Mouse (Mus musculus): ENCODE data around the gene Sucnr1.
"Not testable (repeated sequence)": the region's sequence is repeated elsewhere in the genome, so short reads cannot be mapped to it uniquely, and the experiment has no call there.

Gene Sucnr1

GRCm38 (mm10) chr3:60081648-60082047 is at the start of gene Sucnr1:
Gene Sucnr1, plus strand, starts transcription at chr3:60081869.
- peak; percentile 20 for DNase-seq (ENCODE audit: low read depth, low spot score)

DNA sequence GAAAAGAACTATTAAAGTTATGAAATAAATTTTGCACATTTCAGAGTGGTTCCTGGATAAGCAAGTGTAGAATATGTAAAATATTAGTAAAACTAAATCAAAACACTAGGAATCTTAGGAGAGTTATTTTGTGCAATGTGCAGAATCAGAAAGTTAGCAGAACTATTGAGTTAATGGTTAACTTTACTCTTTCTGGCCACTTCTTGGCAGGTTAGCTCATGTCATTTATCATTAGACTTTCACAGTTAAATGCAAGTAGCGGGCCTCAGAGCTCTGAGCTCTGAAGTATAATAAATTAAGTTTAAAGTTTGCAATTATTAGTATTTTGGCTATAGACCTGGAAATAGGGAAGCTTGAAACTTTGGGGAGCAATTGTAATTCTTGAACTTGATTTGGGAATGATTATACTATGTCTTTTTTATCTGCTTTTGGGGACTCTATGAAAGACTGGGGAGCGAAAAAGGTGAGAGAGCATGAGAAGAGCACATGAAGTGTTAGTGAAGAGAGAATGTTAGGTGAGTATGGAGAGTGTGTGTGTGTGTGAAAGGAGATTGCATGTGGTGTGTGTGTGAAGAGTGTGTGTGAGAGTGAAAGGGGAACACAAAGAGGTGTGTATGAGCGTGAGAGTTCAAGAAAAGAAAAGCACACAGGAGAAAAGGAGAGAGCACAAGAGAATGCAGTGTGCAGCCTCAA is 35.3 kb upstream of the Sucnr1 start:
- no peak for DNase-seq (ENCODE audit: low read depth, low spot score)

DNA sequence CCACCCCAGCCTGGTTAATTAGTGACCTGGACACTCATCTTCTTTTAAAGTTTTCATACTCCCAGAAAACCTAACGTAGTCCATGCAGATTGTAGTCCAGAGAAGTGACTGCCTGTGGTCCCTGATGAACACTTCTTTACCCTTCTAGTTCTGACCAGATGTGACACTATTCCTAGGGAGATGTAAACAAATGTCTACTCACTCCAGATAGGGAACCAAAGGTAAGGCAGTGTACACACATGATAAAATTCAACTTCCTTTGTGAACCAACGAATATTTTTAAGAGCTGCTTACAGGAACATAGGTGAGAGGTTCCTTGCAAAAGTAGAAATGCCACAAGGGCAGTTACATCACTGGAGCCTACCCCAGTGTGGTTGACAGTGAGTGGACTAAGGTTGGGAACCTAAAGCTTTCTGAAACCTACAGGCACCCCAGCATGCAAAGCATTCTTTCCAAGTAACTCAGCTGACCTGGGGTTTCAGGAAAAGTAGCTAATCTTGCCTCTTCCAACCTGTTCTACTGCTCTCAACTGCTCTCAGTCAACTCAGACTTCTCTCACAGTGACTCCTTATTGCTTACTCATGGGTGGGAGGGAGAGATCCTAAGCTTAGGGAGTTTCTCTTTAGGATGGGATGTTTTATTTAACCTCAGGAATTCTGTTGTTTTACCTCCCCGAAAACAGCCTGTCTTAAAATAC is 28.3 kb upstream of the Sucnr1 start:
- no peak for DNase-seq (ENCODE audit: low read depth, low spot score)

- no peak for DNase-seq (ENCODE audit: low read depth, low spot score)
These were observed 27.7 kb upstream of the Sucnr1 start for GRCm38 (mm10) chr3:60053931-60054330.

DNA sequence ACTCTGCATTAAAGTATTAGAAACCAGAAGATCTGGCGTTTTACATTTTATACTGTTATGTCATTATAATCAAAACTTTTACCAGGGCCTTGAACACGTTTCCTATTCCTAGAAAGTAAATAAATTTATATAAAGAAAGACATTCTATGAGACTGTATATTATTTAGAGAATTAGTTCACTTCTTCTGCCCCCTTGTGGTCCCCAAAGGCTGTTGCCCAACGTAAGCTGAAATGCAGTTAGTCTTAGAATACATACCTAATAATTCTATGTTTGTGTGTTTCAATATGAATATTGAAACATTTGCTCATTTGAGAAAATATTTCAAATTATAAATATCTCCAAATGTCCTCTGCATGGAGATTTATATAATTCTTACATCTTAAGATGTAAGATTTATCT is 25.2 kb upstream of the Sucnr1 start:
- DNase-seq (ENCODE audit: low read depth, low spot score), result peak; percentile 48

DNA sequence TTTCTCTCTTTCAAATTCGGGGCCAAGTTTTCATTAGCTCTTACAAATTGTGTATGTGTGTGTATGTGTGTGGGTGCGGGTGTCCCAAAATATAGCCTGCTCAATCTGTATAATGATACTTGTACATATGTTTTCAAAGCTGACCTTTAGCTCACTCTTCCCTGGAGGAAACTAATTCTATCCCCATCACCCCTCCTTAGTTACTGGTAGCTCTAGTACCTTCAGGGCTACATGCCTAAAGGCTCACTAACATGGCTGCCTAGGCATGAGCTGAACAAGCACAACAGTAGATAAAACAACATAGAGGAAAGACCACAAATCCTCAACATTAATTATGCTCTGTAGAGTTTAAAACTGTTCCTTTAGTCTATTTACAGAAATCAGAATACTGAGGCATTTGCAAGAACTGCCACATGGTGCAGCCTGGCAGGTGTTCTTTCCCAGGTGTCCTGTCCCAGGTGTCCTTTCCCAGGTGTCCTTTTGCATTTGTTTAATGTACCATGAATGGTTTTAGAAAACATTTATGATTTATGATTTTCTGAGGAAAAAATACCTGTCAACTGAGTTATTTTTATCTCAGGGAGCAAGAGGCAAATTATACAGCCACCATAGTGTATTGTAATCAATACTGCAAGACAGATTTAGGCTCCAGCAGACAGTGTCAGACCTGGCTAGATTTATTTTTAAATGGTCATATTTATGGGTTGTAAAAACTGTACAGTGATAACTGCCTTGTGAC is 24.4 kb upstream of the Sucnr1 start:
- peak; percentile 82 for DNase-seq (ENCODE audit: low read depth, low spot score)

GRCm38 (mm10) chr3:60057809-60058082 is 23.9 kb upstream of the Sucnr1 start:
- no peak for DNase-seq (ENCODE audit: low read depth, low spot score)

DNA sequence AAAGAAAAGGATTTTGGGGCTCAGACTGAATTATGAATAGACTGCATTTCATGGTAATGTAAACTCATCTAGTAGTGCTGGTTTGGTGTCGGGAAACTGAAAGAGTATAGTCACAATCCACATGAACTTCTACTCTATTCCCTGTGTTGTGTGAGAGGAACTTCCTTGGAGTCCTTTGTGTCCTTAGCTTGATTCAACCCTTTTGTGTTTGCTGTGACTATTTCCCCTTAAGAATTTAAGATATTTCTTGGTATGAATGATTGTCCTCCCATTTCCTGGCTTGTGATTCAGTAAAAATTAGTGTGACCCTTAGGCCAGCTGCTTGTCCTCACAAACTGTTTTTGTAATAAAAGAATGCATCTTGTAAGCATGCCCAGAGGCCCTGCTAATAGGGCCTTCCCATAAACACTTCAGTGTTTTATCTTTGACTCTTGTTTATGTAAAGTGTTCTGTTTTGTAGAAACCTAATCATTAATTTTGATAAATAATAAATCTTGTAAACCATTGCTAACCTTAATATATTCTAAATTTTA is 2.7 kb upstream of the Sucnr1 start:
- DNase-seq (ENCODE audit: low read depth, low spot score), result no peak

- peak; percentile 37 for DNase-seq (ENCODE audit: low read depth, low spot score)
These were observed 1.1 kb upstream of the Sucnr1 start for GRCm38 (mm10) chr3:60080572-60080971.

- no peak for DNase-seq (ENCODE audit: low read depth, low spot score)
These were observed 1.1 kb downstream of the Sucnr1 start for GRCm38 (mm10) chr3:60082746-60083145.

DNA sequence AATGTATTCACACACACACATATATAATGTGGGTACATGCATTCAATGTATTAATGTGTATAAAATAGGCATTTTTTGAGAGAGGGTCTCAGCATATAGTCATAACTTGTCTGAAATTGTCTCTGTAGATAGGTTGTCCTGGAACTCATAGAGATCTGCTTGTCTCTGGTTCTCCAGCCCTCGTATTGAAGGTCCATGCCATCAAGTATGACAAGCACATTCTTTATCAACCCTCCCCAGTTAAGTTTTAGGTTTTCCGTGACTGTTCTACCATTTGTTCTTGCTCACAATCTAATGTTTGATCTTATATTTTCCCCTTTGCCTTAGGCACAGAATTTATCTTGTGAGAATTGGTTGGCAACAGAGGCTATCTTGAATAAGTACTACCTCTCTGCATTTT is 4.1 kb downstream of the Sucnr1 start:
- no peak for DNase-seq (ENCODE audit: low read depth, low spot score)

GRCm38 (mm10) chr3:60091321-60091720 is 9.7 kb downstream of the Sucnr1 start:
- DNase-seq (ENCODE audit: low read depth, low spot score), result no peak

DNA sequence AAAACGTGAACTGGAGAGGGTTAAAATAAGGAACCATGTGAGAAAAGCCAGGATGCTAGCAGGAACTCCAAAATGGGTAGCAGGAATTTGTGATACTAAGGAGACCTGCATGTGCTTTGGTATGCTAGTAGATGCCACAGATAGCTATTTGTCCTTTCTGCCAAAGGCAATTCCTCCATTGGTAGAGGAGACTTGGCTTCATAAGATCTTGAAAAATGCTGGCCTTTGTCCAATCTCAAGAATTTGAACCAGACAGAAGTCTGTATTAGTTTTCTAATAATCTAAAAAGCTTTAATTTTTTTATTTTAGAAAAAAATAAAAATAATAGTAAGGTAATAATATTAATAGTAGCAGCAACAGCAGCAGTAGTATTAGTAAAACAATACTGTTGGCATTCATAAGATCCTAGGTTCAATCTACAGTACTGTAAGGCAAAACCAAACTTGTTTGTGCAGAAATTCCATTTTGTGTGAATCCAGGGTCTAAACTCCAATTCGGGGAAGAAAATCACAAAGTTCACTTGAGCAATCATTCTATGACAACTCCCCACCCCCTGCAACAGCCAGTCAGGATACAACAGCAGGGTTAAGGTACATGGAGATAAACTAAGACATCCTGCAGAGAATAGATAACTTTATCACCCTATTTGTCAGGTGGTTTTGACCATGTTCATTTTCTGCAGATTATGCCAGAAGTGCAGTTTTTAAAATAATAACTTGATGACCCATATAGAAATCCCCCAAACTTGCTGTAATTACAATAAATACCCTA is 12.9 kb downstream of the Sucnr1 start:
- DNase-seq (ENCODE audit: low read depth, low spot score), result no peak

DNA sequence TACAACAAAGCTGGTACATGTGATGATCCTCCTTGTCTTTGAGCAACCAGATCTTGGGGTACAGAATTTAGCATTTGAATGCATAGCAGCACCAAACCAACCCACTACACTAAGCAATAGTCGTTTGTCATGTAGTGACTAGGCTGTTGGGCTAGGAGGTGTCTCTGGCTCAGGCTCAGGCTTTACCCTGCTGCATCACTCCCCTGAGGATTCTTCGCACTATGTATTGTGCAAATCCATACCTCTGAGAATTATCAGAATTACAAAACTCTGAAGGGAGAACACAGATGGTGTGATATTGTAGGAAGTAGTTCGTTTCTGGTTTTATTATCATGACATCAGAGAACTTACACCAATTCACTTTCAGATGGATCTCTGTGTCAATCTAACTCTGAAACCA is 15.3 kb downstream of the Sucnr1 start:
- no peak for DNase-seq (ENCODE audit: low read depth, low spot score)

GRCm38 (mm10) chr3:60097485-60097884 is 15.8 kb downstream of the Sucnr1 start:
- DNase-seq (ENCODE audit: low read depth, low spot score), result no peak

GRCm38 (mm10) chr3:60098521-60098920 is 16.9 kb downstream of the Sucnr1 start:
- no peak for DNase-seq (ENCODE audit: low read depth, low spot score)

DNA sequence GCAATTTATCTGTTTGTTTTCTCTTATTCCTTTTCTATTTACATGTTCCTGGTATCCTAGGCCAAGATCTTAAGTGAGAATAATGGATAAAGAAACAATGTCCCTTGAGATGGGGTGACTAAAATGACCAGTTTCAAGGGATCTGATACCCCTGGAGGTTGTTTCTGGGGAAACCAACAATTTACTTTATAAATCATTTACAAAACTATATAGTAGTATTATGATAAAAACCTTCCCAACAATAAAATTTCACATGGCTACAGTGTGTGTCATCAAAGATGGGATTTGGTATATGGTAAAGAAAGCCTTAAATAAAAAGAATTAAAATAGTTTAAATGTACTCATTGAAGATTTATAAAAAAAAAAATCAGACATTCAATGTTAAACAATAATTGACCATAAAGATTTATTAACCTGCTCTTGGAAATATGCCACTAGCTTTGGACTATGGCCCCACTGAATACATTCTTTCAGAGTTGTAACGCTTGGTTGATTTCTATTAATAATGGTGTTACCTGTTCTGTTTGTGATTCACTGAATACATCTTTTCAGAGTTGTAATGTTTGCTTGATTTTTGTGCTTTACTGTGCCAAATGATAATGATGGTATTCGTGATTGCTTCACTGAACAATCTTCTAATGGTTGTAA is 22.9 kb downstream of the Sucnr1 start:
- no peak for DNase-seq (ENCODE audit: low read depth, low spot score)

DNA sequence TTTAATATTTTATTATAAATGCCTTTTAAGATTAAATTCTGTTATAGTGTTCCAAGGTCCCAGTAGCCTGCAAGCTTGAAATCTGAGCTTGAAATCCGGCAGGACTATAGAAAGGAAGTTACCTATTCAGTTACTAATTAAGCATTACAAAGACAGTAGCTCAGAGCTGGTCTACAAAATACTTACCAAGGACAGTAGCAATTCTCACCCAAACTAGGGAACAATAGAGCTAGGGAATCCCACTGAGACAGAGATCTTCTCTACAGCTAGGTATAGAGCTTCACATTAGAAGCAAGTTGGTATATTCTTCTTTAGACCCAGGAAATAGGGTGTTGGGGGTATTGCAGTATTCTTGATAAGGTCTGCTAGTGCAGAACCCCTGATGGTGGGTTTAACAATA is 24.8 kb downstream of the Sucnr1 start:
- not testable (repeated sequence) for DNase-seq (ENCODE audit: low read depth, low spot score)

GRCm38 (mm10) chr3:60107736-60108135 is 26.1 kb downstream of the Sucnr1 start:
- no peak for DNase-seq (ENCODE audit: low read depth, low spot score)

GRCm38 (mm10) chr3:60108815-60109214 is 27.1 kb downstream of the Sucnr1 start:
- no peak for DNase-seq (ENCODE audit: low read depth, low spot score)

GRCm38 (mm10) chr3:60111135-60111710 is 29.6 kb downstream of the Sucnr1 start:
- no peak for DNase-seq (ENCODE audit: low read depth, low spot score)
